Mouse (Mus musculus) spleen, postnatal 14 days (tissue): ENCODE measurements around the gene Phka1.
"Not testable (repeated sequence)": the region's sequence is repeated elsewhere in the genome, so short reads cannot be mapped to it uniquely, and the experiment has no call there.

Source experiments
- DNase-seq, 2 experiments: peaks; one replicate each; pipeline ENCODE4 v3.0.0; 2021 to 2022; ENCODE audit warnings: low spot score in 2 of 2

Phka1 gene

DNA sequence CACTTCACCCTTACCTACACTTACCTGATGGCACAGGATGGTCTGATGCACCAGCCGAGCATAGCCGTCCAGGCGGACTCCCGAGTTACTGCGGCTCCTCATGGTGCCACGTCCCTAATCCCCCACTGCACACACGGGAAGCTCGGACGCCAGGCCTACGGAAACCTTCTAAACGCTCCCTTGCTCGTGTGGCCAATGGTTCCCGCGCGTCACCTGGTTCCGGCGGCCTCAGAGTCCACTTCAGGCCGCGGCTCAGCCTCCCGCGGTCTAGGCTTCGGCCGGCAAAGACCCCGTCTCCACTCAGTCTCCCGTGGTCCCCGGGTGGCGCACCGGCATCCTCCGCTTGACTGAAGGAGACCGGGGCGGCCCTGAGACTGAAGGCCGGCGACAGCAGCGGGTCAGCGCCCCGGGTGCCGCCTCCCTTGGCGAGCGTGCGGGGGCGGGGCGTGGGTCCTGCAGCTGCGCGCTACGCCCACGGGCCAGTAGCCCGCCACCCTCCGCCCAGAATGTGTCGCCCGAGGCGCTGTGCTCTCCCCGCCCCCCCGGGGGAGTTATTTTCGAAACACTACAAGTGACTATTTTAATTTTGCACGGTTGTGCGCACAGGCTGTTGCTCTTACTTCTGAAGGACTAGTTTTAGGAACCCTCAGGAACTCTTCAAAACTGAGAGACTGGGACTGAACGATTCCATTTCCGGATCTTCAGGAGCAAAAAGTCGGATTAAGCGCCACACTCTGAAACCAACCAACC lies at the start of gene Phka1:
Phka1 (minus strand) TSS at position 424 of the 750 bp plus-strand sequence.
- DNase-seq = peak; percentile 52 to 54

DNA sequence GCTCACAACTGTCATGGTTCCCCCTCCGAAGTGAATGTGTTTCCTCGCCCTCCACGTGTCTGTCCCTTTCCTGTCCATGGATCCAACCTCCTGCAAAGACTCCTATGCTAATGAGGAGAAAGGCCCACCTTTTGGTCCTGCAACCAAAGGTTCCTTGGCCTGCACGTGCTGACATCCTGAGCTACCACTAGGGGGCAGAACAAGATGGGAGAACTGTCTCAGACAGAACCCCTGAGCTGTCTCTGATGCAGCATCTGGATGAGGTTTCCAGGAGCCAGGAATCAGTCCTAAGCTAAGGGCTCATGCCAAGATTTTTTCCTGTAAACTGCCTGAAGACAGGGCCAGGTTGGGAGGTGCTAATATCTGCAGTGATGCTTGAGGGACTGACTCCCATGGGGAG lies 45.2 kb upstream of the Phka1 start:
- not testable (repeated sequence) for DNase-seq

DNA sequence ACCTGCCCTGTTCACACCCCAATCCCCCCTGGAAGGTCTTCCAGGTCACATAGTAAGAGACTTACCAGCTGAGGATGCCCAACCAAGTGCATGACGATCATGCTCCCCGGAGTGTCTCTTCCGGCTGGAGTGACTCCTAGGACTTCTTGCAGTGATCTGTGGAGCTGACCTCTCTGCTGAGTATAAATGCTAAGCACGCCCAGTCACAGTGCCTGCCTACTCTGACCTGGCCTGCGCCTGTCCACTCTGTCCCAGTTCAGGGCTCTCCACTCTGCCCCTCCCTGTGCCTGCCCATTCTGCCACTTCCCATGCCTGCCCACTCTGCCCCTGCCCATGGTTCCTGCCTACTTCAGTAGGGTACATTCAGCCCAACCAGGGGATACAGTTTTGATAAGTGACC lies 42.8 kb upstream of the Phka1 start, which contains the start of gene Gm3880:
Gm3880 (minus strand) TSS at position 101 of the 400 bp plus-strand sequence.
- not testable (repeated sequence) for DNase-seq

DNA sequence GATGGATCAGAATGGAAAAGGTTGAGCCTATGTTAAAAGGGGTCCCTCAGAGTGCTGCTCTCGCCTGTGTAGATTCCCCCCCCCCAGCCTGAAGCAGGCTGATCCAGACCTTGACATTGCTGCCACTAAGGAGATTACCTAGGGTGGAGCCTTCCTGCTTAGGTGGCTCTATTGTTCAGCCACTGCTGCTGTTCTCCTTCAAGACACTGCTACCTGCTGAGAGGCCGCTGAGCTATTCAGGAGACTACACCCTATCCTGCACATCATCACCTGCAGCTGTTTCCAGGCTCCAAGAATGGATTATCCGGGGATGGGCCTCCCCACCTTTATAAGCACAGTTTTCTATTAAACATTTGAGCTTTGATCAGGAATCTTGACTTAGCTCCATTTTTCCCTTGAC lies 40.7 kb upstream of the Phka1 start:
- not testable (repeated sequence) for DNase-seq

DNA sequence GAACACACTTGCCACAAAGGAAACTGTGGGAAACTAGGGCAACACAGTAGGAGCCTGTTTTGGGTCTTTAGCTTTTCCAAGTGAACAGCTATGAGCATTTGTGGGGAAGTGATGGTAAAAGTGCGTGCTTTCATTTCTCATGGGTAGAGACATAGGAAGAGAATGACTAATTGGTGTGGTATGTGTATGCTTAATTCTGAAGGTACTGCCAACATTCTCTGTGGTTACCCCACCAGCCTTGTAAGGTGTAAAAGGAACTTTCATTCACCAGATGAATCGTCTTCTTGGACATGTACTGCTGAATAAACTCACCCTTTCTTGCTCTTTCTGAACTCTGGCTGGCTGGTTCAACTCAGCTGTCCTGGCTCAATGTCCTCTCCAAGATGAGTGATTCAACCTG lies 22.6 kb upstream of the Phka1 start:
- no peak for DNase-seq

DNA sequence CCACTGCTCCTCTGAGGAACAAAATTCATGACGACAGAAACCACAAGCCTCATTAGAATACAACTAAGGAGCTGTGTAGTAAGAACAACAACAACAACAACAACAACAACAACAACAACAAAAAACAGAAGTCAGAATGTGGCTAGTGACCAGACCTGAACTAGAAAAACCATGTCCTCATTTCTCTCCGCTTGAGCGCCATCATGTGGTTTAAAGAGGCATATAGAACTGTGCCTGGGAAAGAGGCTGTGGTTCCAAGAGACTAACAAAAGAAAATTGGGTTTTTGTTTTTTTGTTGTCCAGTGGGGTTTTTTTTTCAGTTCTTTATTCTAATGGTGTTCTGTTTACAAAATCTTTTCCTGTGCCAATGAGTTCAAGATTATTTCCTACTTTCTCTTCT lies 16.7 kb upstream of the Phka1 start:
- DNase-seq = no peak

DNA sequence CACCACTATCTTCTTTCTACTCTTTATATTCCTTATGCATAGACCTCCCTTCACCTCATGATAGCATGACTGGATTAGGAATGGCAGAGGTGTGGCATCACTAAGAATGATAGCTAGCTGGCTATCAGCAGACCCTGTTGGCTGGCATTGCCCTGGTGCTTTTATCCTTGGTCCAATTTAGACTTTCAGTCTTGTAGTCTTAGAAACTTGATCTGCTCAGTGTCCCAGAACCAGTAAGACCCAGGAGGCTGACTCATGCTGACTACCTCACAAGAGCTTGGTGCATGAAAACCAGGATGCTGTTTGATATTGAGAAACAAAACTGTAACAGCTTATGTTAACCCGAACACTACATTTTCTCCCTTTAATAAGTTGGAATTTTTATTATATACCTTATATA lies 1.6 kb upstream of the Phka1 start:
- DNase-seq = no peak

DNA sequence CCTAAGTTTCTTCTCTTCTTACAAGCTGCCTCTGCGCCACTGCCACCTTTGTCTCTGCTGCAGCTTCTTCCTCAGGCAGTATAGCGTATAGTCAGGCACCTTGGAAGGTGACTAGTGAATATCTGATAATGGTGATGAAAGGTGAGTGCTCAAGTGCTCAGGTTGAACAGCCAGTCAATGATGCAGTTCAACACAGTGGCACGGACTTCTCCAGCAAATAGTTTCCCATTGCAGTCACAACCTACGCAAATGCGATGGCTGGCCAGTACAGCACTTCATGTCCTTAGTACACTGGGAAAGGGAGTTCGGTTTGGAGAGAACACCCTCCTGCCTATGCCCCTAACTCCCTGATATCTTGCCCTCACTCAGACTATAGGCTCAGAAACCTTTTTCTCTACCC lies 1.1 kb upstream of the Phka1 start:
- no peak for DNase-seq

DNA sequence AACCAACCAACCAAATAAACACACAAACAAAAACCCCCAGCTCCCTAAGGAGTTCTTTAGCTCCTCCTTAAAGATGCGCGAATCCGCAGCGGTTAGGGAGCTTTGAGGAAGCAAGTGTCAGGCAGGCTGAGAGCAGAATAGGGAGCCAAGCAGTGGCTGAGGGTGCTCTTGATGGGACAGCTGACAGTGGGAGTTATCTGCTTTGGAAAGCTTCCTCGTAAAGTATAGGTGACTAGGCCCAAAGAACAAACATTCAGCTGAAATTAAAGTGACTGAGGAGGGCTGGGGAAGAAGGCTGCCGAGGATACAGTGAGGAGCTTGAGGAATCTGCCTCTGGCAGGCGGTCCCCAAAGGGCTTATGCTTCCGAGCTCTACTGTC lies 516 bp upstream of the Phka1 start:
- DNase-seq = no peak

DNA sequence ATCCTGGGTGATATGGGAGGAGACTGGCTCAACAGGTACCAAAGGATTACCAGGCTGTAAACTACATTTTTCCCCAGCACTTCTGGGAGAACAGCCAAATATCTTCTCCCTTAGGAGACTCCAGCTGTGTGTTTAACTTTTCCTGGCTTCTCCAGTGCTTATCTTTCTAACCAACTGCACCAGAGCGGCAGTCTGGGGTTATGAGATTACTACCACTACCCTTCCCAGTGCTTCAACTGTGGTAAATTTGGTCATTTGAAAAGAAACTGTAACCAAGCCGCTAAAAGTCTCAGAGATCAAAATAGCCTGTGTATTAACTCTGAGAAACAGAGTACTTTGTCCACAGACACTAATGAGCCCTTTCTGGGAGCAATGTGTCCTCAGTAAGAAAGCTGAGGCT lies 42.8 kb downstream of the Phka1 start:
- no peak for DNase-seq

DNA sequence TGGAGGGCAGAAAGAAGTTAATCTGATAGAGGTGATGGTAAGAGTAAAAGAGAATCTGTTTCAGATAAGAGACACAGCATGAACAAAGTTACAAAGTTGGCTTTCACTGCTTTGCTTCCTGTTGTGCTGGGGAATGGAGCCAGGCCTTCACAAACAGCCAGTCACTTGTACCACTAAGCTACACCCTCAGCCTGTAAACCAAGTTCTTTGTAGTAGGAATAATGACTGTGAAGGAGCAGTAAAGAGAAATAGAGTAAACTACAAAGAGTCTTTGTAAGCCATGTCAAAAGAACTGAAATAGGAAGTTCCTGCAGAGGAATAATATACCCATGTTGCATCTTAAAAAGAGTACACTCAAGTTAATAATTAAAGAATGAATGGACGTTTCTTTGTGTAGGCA lies 55.5 kb downstream of the Phka1 start:
- DNase-seq = no peak

DNA sequence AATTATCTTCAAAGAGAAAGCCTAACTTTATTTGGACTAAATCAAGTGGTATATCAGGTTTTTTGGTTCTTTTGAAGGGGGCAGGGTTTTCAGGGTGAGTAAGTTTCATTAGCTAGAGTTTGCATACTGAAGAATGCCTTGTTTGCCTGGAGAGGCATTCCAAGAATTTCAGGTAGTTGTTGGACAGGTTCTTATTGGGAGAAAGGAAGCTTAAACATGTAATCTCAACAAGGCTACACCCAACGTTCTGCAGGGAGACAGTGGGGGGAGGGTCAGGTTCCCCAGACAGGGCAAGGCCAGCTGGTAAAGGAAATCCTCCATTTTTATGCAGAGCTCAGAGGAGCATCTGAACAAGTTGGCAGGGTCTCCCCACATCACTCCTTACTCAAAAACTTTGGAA lies 72.9 kb downstream of the Phka1 start:
- no peak for DNase-seq

DNA sequence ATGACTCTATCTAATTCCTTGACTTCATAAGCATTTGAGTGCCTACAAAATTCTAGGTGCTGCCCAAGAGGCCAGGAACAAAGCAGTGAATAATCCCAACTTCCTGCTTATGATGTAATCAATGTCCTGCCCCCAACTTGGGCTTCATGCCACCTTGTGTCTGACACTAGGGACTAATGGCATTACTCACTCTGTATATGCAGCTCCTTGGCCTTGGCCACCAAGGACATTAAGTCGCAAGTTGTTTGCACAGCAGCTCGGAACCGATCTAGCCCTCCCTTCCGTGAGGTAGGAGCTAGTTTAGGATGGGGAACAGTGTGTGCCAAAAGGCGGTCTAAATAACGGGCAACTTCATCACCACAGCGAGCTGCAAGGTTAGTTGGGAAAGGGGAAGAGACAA lies 87.1 kb downstream of the Phka1 start:
- no peak for DNase-seq

DNA sequence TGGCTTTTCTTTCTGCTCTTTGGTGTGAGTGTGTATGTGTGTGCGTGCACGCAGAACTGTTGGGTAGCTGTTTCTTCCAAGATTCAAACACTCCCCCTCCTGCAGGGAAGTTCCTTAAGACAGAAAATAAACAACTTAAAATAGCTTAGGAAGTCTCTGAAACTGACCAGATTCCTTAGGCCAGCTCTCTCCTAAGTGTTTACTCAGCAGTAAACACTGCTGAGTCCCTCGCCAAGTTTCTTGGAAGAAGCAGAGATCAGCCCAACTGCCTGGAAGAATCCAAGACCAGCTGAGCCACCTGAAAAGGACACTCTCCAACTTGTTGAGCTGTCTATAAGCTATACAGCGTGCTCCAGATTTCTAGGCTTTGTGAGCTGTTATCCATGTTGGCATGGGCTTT lies 134.8 kb downstream of the Phka1 start:
- DNase-seq = no peak

DNA sequence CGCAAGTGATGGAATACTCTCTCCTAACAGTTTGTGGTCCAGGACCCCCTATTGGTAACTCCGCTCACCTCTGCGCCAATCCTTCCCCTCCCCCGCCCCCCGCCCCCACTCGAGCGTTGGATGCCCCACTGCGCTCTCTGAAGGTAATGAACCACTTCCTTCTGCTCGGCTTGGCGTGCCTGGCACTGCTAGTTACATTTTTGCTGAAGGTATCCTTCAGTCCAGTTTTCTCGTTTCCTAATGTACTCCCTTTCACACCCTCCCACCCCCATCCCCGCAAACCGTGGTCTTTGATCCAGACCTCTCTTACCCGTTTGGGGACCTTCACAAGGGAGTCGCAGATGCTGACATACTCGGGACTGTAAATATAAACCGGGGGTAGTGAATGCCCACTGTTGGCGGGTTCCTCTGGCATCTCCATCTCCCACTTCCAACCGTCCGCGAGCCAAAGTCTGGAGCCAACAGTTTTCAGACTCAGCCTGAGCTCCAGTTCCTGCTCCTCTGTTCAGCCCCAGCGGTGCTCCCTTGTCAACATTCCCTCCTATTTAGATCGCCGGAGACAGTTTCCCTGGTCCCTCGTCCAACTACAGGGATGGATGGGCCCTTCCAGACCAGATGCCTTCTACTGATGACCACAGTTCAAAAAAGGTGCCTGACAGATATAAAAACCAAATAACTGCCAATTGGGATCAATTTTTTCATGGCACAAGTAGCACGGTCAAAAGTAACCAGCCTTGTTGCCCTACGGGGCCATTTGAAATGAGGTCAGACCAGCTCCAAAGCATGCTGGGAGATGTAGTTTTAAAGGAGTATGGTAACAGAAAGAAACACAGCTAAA lies 139.2 kb downstream of the Phka1 start, which contains the start of gene Hdac8:
Hdac8 (minus strand) TSS at position 716 of the 838 bp plus-strand sequence.
- DNase-seq = peak; percentile 7 to 30

DNA sequence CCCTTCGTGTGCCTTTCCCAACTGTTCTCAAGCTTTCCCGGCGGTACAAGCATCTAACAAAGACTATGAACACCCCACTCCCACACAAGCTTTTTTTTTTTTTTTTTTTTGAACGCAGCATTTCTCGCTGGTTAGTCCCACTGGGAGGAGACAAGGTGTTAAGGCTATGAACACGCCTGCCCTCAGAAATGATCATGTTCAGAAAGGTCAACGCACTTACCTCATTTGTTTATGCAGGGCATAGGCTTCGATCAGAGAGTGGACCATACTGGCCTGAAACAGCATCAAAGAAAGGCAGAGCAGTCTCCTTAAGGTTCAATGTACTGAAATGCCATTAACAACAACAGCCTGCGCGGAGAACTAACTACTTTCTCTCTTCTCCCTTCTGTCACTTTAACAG lies 139.9 kb downstream of the Phka1 start:
- no peak for DNase-seq

DNA sequence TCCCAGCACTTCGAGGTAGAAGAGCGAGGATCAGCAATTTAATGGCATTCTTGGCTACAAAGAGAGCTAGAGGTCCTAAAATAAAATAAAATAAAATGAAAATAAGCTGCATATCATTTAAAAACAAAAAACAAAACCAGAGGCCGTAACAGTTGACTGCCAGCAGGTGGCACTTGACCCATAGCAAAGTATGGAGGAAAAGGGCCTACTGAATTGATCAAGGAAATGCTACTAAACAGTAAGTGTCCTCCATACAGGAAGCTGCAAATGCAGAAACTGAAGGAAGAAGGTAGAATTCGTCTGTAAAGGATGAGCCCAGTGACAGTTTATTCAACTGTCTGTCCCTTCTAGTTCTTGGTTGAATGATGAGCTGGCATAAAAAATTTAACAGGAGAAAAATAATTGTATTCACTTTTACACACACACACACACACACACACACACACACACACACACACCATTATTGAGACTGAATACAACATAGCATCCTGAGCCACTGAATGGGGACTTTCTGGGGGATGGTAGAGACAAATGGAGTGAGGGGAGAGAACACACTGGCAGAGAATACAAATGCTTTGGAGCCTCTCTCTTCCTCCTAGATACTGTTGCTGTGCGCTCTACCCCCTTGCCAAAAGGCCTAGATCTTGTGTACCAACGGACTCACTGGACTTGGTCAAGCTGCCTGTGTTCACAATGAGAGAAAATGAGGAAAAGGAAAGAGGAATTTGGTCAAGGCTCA lies 149.9 kb downstream of the Phka1 start:
- DNase-seq = no peak

DNA sequence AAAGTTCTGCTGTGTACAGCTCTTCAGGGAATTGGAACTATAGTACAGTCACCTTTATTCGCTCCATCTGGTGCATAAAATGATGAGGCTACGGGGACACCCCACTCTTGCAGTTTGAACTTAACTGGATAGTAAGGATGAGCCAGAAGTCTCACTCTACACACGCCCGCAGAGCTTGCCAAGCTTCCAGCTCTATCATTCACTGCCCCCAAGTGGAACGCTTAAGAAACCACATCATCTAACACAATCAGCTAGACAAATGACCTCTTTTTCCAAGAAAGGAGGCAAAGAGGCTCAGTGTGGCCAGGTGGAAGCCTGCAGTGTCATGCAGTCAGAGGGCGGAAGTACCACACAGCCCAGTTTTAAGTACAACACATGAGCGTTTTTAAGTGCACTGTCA lies 158.5 kb downstream of the Phka1 start:
- DNase-seq = no peak

DNA sequence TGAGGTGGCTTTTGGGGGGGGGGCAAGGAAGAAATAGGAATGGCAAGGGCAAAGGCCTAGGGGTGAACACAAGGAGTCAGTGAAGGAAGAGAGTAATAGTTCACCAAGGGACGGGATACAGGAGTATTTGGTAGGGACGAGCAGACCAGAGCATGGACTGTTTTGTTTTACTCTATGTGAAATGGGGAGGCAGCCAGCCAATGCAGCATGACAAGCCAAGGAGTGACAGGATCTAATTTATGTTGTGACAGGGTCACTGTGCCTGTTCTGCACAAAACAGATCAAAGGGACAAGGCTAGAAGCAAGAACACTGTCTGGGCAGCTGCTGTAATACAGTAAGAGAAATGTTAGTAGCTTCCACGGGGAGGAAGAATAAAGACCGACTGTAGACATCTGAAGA lies 164.4 kb downstream of the Phka1 start:
- DNase-seq = no peak

DNA sequence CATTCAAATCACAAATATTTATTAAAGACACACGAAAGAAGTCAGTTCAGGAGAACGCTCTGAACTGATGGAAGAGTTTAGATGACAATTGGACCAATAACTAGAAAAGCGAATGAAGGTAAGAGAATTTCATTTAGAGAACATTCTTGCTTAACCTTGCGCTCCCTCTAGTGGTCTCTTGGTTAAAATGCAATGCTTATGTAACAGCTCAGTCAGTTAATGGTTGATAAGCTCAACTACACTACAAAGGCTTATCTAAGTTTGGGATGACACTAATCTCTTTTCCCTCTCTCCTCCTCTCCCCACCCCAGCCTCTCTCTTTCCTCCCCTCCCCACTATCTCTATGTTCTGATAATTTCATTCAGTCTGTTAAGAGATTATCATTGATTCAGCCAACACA lies 165.1 kb downstream of the Phka1 start:
- DNase-seq = no peak

DNA sequence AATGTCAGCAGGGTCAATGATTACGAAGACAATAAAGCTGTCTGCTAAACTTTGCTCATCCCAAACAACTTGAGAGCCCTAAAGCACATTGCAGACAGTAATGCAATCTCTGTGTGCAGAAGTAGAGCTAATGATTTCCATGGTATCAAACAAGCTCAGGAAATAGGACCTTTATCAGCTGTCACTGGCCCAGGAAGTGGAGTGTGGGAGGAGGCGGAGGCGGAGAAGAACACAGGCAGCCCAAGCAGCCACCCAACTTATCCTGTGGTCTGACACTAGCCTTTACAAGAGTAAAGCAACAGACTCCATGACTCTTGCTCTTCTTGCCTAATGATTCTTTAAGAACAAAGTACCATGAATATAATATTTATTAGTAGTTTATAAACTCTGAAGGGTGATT lies 165.6 kb downstream of the Phka1 start:
- no peak for DNase-seq

DNA sequence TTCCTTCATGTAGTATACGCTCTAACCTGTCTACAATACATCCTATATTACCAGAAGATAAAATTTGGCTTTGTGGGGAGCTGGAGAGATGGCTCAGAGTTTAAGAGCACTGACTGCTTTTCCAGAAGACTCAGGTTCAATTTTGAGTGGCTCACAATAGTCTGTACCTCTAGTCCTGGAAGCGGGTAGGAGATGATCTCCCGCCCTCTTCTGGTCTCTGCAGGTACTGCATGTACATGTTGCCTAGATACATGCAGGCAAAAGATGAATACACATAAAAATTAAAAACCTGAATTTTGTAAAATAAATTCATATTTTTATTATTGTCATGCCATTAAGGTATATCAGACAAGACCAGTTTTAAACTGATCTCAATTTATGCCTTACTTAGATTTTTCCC lies 167.3 kb downstream of the Phka1 start:
- DNase-seq = peak; percentile 18 to 44
